Mouse (Mus musculus) CH12.LX (cell line): ENCODE measurements around the gene Nbas. TPM values are rescaled to one million over a fixed set of nuclear protein-coding genes. Genes with fewer than 3 reads are reported as not detected.

Source experiments
- DNase-seq: peaks from one replicate; pipeline ENCODE4 v3.0.0-alpha.2; 2013; ENCODE audit errors: extremely low read depth
- H3K27ac ChIP-seq: 2 replicates; pipeline ENCODE4 v1.5.1; 2012; ENCODE audit warnings: low read depth, mild to moderate bottlenecking, control low read depth, moderate library complexity; ENCODE audit not compliant: insufficient read depth
- H3K27me3 ChIP-seq: replicated peaks from 2 replicates; pipeline ENCODE3; 2012; ENCODE audit warnings: inconsistent platforms
- H3K36me3 ChIP-seq, 2 experiments: replicated peaks in 1 of 2; 2 replicates each; pipeline versions ENCODE3 to v1.6.1; 2012; ENCODE audit warnings: inconsistent platforms in 1 of 2, low read length in 1 of 2, mild to moderate bottlenecking in 1 of 2, mixed read lengths in 1 of 2, moderate library complexity in 1 of 2; ENCODE audit not compliant: control insufficient read depth in 1 of 2, insufficient read depth in 1 of 2
- H3K4me1 ChIP-seq, 2 experiments: 2 replicates each; pipeline ENCODE4 v1.6.1; 2012; ENCODE audit warnings: inconsistent platforms in 1 of 2, moderate library complexity in 1 of 2; ENCODE audit not compliant: insufficient read depth in 2 of 2, control insufficient read depth in 1 of 2
- H3K4me2 ChIP-seq: 2 replicates; pipeline ENCODE4 v1.6.1; 2012; ENCODE audit warnings: low read depth, mild to moderate bottlenecking, control low read depth; ENCODE audit not compliant: poor library complexity, insufficient read depth, severe bottlenecking
- H3K4me3 ChIP-seq, 3 experiments: fragments of 150-350 bp in 1 of 3; sonication (generic) in 1 of 3; replicated peaks in 1 of 3; 2 replicates each; pipeline versions ENCODE3 to v1.5.1; 2011 to 2012; ENCODE audit warnings: low read depth in 2 of 3, low read length in 2 of 3, mild to moderate bottlenecking in 2 of 3, moderate library complexity in 2 of 3, control low read depth in 1 of 3, improper control_type of control experiment in 1 of 3, inconsistent platforms in 1 of 3, mixed read lengths in 1 of 3; ENCODE audit not compliant: poor library complexity in 1 of 3
- H3K79me2 ChIP-seq: replicated peaks from 2 replicates; pipeline ENCODE4 v1.6.1; 2012; ENCODE audit warnings: mild to moderate bottlenecking, moderate library complexity; ENCODE audit not compliant: control insufficient read depth, poor library complexity, insufficient read depth, severe bottlenecking; ENCODE audit errors: extremely low read depth
- H3K9ac ChIP-seq: 2 replicates; pipeline ENCODE4 v1.6.1; 2012; ENCODE audit warnings: low read depth, mild to moderate bottlenecking, control low read depth, moderate library complexity; ENCODE audit not compliant: insufficient read depth
- H3K9me3 ChIP-seq: replicated peaks from 2 replicates; pipeline ENCODE3; 2012; ENCODE audit warnings: low read length, inconsistent platforms, mixed read lengths
- BHLHE40 ChIP-seq: IDR thresholded peaks from 2 replicates; pipeline ENCODE4 v1.6.1; 2011; ENCODE audit warnings: mild to moderate bottlenecking, low read depth, low read length, improper control_type of control experiment
- CTCF ChIP-seq, 2 experiments: IDR thresholded peaks in 1 of 2; conservative IDR thresholded peaks in 1 of 2; 2 replicates each; pipeline ENCODE4 v1.5.1; 2011 to 2012; ENCODE audit warnings: low read depth in 2 of 2, low read length in 2 of 2, improper control_type of control experiment in 1 of 2, inconsistent platforms in 1 of 2, mild to moderate bottlenecking in 1 of 2, moderate library complexity in 1 of 2
- E2F4 ChIP-seq: IDR thresholded peaks from 2 replicates; pipeline ENCODE4 v1.6.1; 2011; ENCODE audit warnings: low read depth, low read length, improper control_type of control experiment; ENCODE audit not compliant: insufficient replicate concordance
- JUN ChIP-seq: IDR thresholded peaks from 2 replicates; pipeline ENCODE4 v1.6.1; 2011; ENCODE audit warnings: low read depth, mild to moderate bottlenecking, low read length, improper control_type of control experiment, moderate library complexity; ENCODE audit not compliant: insufficient read depth
- JUND ChIP-seq: conservative IDR thresholded peaks from 2 replicates; pipeline ENCODE4 v1.6.1; 2011; ENCODE audit warnings: low read depth, low read length, improper control_type of control experiment
- KAT2A ChIP-seq: IDR thresholded peaks from 2 replicates; pipeline ENCODE4 v1.6.1; 2012; ENCODE audit warnings: low read length, improper control_type of control experiment, inconsistent platforms; ENCODE audit not compliant: insufficient replicate concordance
- MEF2A ChIP-seq: IDR thresholded peaks from 2 replicates; pipeline ENCODE4 v1.6.1; 2014; ENCODE audit warnings: low read depth, mild to moderate bottlenecking, inconsistent platforms, low read length, improper control_type of control experiment, borderline replicate concordance
- NELFE ChIP-seq: IDR thresholded peaks from 2 replicates; pipeline ENCODE4 v1.6.1; 2011; ENCODE audit warnings: low read depth, low read length, improper control_type of control experiment
- POLR2AphosphoS2 ChIP-seq: IDR thresholded peaks from 2 replicates; pipeline ENCODE4 v1.6.1; 2011; ENCODE audit warnings: low read depth, low read length, improper control_type of control experiment
- RAD21 ChIP-seq: IDR thresholded peaks from 2 replicates; pipeline ENCODE4 v1.6.1; 2011; ENCODE audit warnings: low read depth, mild to moderate bottlenecking, low read length, improper control_type of control experiment, moderate library complexity
- SIN3A ChIP-seq: IDR thresholded peaks from 2 replicates; pipeline ENCODE4 v1.6.1; 2012; ENCODE audit warnings: low read length, improper control_type of control experiment, inconsistent platforms
- SMC3 ChIP-seq: IDR thresholded peaks from 2 replicates; pipeline ENCODE4 v1.6.1; 2011; ENCODE audit warnings: low read depth, low read length, improper control_type of control experiment
- TCF12 ChIP-seq: IDR thresholded peaks from 2 replicates; pipeline ENCODE4 v1.6.1; 2014; ENCODE audit warnings: low read depth, mild to moderate bottlenecking, inconsistent platforms, low read length, improper control_type of control experiment
- UBTF ChIP-seq: IDR thresholded peaks from 2 replicates; pipeline ENCODE4 v1.6.1; 2012; ENCODE audit warnings: low read depth, mild to moderate bottlenecking, inconsistent platforms, low read length, improper control_type of control experiment, moderate library complexity
- ZC3H11A ChIP-seq: IDR thresholded peaks from 2 replicates; pipeline ENCODE4 v1.6.1; 2012; ENCODE audit warnings: low read depth, mild to moderate bottlenecking, inconsistent platforms, low read length, improper control_type of control experiment
- ZNF384 ChIP-seq: IDR thresholded peaks from 2 replicates; pipeline ENCODE4 v1.6.1; 2012; ENCODE audit warnings: low read depth, low read length, improper control_type of control experiment, inconsistent platforms
- dilution Hi-C: fragments of 300-500 bp; cut with MboI; formaldehyde crosslinking; loops from 2 replicates; pipeline ENCODE4 v1.14.3; 2020; ENCODE audit warnings: low sequenced_read_pairs; ENCODE audit not compliant: extremely low pct_unique_long_range_greater_than_20kb, extremely low pct_ligation_motif_present
- in situ Hi-C: fragments of 300-500 bp; cut with MboI; formaldehyde crosslinking; loops from 3 replicates; pipeline ENCODE4 v1.14.3; 2019; ENCODE audit warnings: low sequenced_read_pairs, low pct_ligation_motif_present, low pct_unique_long_range_greater_than_20kb, mixed read lengths
- polyA plus RNA-seq: library from polyadenylated mRNA; unstranded; fragments of >175 nt; gene quantifications from 2 replicates; pipeline ENCODE4 v1.2.1, GENCODE M21; 2012; ENCODE audit warnings: low read depth; ENCODE audit not compliant: insufficient read length
- total RNA-seq, 2 experiments: library from RNA; depleted of rRNA; stranded (reverse); fragments of 300-350 nt in 1 of 2; fragments of >200 nt in 1 of 2; gene quantifications; 2 replicates each; pipeline ENCODE4 v1.2.3; 2012 to 2014

Nbas gene
- total and polyA plus RNA-seq, 3 experiments = 16.9 to 51.6 (median 22.1) TPM

- dilution Hi-C loops = no loop called here
These were observed 149.7 kb downstream of the Nbas start for GRCm38 (mm10) chr12:13418651-13419050.

GRCm38 (mm10) chr12:13430219-13430618, 161.3 kb downstream of the Nbas start:
- dilution Hi-C loops = no loop called here
- TF ChIP-seq MEF2A = no peak
- no peak for TF ChIP-seq UBTF
- no peak for TF ChIP-seq BHLHE40
- no peak for TF ChIP-seq SIN3A
- no peak for TF ChIP-seq CTCF (conservative IDR thresholded peaks at IDR 0.05 in 1 of 2, IDR thresholded peaks at IDR 0.05 in 1 of 2; ENCODE audit: low read depth in 2 of 2, low read length in 2 of 2)
- no peak for TF ChIP-seq KAT2A
- TF ChIP-seq TCF12 = no peak
- no peak for TF ChIP-seq JUND
- TF ChIP-seq POLR2AphosphoS2 = no peak
- no peak for TF ChIP-seq NELFE
- no peak for TF ChIP-seq ZC3H11A
- no peak for TF ChIP-seq E2F4
- TF ChIP-seq ZNF384 = no peak
- no peak for TF ChIP-seq RAD21
- TF ChIP-seq, all 38 proteins: peak for 0

More at GRCm38 (mm10) chr12:13418651-13419050, 149.7 kb downstream of the Nbas start:
- Histone ChIP-seq H3K4me3 (no peak overlapping the region), H3K4me2 (no peak overlapping the region), H3K9ac (no peak overlapping the region), H3K27ac (no peak overlapping the region), H3K36me3 (peaks cover 24 to 38% of the 10 kb centered on the region in 2 experiments), H3K27me3 (no peaks in the 10 kb centered on the region), H3K9me3 (no peaks in the 10 kb centered on the region), H3K79me2 (no peaks in the 10 kb centered on the region)
- no peak for DNase-seq
- in situ Hi-C loops = no loop called here
- TF ChIP-seq JUN (no peak), SMC3 (no peak)
- TF ChIP-seq, all 38 proteins: peak for 0
- no peaks in the 10 kb centered on the region for H3K4me1 ChIP-seq

More at GRCm38 (mm10) chr12:13430219-13430618, 161.3 kb downstream of the Nbas start:
- no peaks in the 10 kb centered on the region for H3K9me3 ChIP-seq
- H3K9ac ChIP-seq = no peak overlapping the region
- no peak overlapping the region for H3K27ac ChIP-seq
- DNase-seq = no peak
- H3K79me2 ChIP-seq = no peaks in the 10 kb centered on the region
- no peak overlapping the region for H3K4me2 ChIP-seq
- no peak overlapping the region for H3K4me3 ChIP-seq
- H3K4me1 ChIP-seq = no peaks in the 10 kb centered on the region
- H3K27me3 ChIP-seq = no peaks in the 10 kb centered on the region
- peaks cover 23 to 45% of the 10 kb centered on the region in 2 experiments for H3K36me3 ChIP-seq
- in situ Hi-C loops = no loop called here
